Mouse (Mus musculus): ENCODE measurements around the gene Actr2. TPM values are rescaled to one million over a fixed set of nuclear protein-coding genes. Genes with fewer than 3 reads are reported as not detected.
"Not testable (repeated sequence)": the region's sequence is repeated elsewhere in the genome, so short reads cannot be mapped to it uniquely, and the experiment has no call there.

The Actr2 gene
- polyA plus RNA-seq (2012; rRNA removed), result 56.3 and 62.6 TPM in 2 replicates
- polyA plus RNA-seq (2014; fragmentation: Nextera tagmentation; extraction: Ambion mirVana), result 64.4 and 67.3 TPM in 2 replicates

DNA sequence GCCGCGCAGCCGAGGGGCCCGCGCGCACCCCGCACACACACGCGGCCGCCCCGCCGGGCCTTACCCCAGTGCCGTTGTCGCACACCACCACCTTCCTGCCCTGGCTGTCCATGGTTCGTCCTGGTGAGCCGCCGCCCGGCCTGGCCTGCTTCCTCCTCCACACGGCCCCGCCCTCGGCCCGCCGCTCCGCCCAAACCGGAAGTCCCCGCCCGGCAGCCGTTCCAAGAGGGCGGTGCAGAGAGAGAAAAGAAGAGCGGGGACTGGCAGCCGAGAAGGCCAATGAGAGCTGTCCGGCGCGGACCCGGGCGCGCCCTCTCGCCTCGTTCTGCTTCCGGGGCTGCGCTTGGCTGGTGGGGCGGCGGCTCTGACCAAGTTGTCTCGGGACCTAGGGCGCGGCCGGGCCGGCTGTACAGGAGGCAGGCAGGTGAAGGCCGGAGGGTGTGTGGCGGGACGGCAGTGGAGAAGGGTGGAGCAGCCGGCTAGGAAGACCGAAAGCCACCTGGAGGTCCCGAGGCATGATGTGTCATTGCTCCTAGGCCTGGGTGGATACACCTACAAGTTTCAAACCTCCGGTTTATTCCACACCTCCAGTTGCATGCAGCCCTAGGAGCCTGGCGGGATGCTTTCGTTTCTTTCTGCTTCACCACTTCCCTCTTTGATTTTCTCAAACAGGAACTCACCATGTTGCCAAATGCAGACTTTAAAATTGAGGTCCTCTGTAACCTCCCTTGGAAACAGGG is at the start of gene Actr2:
Actr2 (minus strand) TSS at position 173 of the 740 bp plus-strand sequence.
- Histone ChIP-seq H3K4me3 (replicated peaks; ENCODE audit: low read length) (peak within 1 kb of the TSS; percentile 85), H3K4me1 (ENCODE audit: control insufficient read depth, insufficient read depth, low read length) (peaks cover 7% of the 10 kb centered on the region), H3K9me3 (ENCODE audit: control insufficient read depth, low read length) (no peaks in the 10 kb centered on the region), H3K36me3 (ENCODE audit: control insufficient read depth, insufficient read depth, low read length) (peaks cover 4% of the 10 kb centered on the region; the same call in 1 of the 2 replicates), H3K27me3 (ENCODE audit: control insufficient read depth, insufficient read depth, low read length) (no peaks in the 10 kb centered on the region), H3K9ac (ENCODE audit: low read depth, low read length, severe bottlenecking) (peak within 1 kb of the TSS; percentile 85), H3K27ac (replicated peaks; ENCODE audit: low read depth, low read length) (peak within 1 kb of the TSS; percentile 89), H3K4me2 (replicated peaks; ENCODE audit: low read depth, low read length, severe bottlenecking) (peak within 1 kb of the TSS; percentile 78)
- TF ChIP-seq POLR2A (IDR thresholded peaks at IDR 0.05; ENCODE audit: borderline replicate concordance, extremely low read depth, insufficient read depth, insufficient read length), result 0 out of 2 replicates have a peak, but pooled peaks have one; percentile 23
- DNase-seq (ENCODE audit: low spot score) (peak; percentile 97), ATAC-seq (ENCODE audit: low FRiP score, low read depth) (peak; percentile 98)
- 1% methylated on average over 39 of the region's 57 CpGs for WGBS

DNA sequence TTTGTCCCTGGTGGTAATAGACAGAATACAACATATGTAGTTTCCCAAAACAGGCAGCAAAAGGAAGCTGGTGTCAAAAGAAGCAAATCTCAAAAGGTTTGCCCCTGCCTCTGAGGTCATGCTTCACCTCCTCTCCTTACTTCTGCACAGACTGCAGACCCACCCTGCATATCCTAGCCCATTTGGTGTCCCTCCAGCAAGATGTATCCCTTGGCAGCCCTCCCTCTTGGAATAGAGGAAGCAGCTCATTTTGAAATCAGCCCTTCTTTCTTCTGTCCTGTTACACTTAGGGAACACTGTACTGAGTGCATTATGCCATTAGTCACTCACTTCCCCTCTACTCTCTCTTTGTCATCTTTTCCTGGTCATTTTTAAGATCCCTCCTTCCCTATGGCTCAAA is 46.2 kb upstream of the Actr2 start:
- H3K4me1 ChIP-seq (ENCODE audit: control insufficient read depth, insufficient read depth, low read length), result no peaks in the 10 kb centered on the region
- no peaks in the 10 kb centered on the region for H3K36me3 ChIP-seq (ENCODE audit: control insufficient read depth, insufficient read depth, low read length)
- H3K4me2 ChIP-seq (replicated peaks; ENCODE audit: low read depth, low read length, severe bottlenecking), result no peak overlapping the region
- H3K27ac ChIP-seq (replicated peaks; ENCODE audit: low read depth, low read length), result no peak overlapping the region
- no peak overlapping the region for H3K9ac ChIP-seq (ENCODE audit: low read depth, low read length, severe bottlenecking)
- no peak for ATAC-seq (ENCODE audit: low FRiP score, low read depth)
- no peak for DNase-seq (ENCODE audit: low spot score)
- no peak for TF ChIP-seq POLR2A (IDR thresholded peaks at IDR 0.05; ENCODE audit: borderline replicate concordance, extremely low read depth, insufficient read depth, insufficient read length)
- H3K9me3 ChIP-seq (ENCODE audit: control insufficient read depth, low read length), result no peaks in the 10 kb centered on the region
- no peaks in the 10 kb centered on the region for H3K27me3 ChIP-seq (ENCODE audit: control insufficient read depth, insufficient read depth, low read length)
- H3K4me3 ChIP-seq (replicated peaks; ENCODE audit: low read length), result no peak overlapping the region

DNA sequence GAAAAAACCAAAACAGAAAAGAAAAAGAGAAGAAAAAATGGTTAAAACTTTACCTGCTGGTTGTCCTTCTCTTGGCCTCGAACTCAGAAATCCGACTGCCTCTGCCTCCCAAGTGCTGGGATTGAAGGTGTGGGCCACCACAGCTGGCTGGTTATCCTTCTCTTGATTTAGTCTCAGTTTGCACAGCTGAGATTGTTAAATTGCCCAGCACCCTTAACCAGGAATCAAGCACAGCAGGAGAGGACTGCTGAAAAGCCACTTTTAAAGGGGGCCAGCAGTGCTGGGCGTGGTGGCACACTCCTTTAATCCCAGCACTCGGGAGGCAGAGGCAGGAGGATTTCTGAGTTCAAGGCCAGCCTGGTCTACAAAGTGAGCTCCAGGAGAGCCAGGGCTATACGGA is 40.8 kb upstream of the Actr2 start:
- H3K4me1 ChIP-seq (ENCODE audit: control insufficient read depth, insufficient read depth, low read length); H3K9me3 ChIP-seq (ENCODE audit: control insufficient read depth, low read length); ATAC-seq (ENCODE audit: low FRiP score, low read depth); DNase-seq (ENCODE audit: low spot score); H3K9ac ChIP-seq (ENCODE audit: low read depth, low read length, severe bottlenecking); H3K4me3 ChIP-seq (replicated peaks; ENCODE audit: low read length); H3K27ac ChIP-seq (replicated peaks; ENCODE audit: low read depth, low read length); H3K36me3 ChIP-seq (ENCODE audit: control insufficient read depth, insufficient read depth, low read length); H3K4me2 ChIP-seq (replicated peaks; ENCODE audit: low read depth, low read length, severe bottlenecking); H3K27me3 ChIP-seq (ENCODE audit: control insufficient read depth, insufficient read depth, low read length): not testable (repeated sequence)
- WGBS, result 81% methylated on average over 5 of the region's 5 CpGs

DNA sequence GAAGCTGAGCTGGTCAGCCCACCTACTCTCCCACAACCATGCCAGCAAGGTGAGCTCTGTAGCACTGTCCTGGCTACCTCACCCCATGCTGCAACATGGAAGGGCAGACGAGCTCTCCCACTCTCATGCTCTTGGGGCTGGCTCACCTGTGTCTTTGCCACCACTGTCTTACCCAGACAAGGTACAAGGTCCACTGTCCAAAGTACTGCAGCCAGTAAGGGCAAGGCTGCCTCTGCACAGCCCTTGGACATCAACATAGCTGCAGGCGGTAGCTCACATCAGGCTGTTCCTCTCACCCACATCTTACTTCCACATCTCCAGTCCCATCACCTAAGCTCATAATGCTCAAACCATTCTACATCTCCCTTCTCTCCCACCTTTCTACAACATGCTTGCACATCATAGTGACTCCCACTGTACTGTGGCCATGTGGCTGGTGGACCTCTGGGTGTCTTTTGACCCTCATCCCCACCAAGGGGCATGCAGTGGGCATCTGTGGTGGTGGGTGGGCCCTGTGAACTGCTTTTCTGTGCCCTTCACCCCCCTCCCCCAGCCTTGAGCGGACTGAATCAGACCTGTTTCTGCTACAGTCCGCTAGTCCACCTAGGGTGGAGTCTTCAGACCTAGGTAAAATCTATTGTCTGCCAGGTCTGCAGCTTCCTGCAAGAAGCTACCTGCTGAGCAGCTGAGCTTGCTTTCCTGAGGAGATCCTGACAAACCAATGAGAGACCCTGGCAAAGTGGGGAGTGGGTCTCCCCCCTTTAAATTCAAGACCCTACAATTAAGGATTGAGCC is 39.6 kb upstream of the Actr2 start:
- H3K4me1 ChIP-seq (ENCODE audit: control insufficient read depth, insufficient read depth, low read length), result no peaks in the 10 kb centered on the region
- 90% methylated on average over 4 of the region's 4 CpGs for WGBS
- no peak for TF ChIP-seq POLR2A (IDR thresholded peaks at IDR 0.05; ENCODE audit: borderline replicate concordance, extremely low read depth, insufficient read depth, insufficient read length)
- no peak for DNase-seq (ENCODE audit: low spot score)
- H3K27me3 ChIP-seq (ENCODE audit: control insufficient read depth, insufficient read depth, low read length), result no peaks in the 10 kb centered on the region
- ATAC-seq (ENCODE audit: low FRiP score, low read depth), result no peak
- H3K27ac ChIP-seq (replicated peaks; ENCODE audit: low read depth, low read length), result no peak overlapping the region
- no peak overlapping the region for H3K9ac ChIP-seq (ENCODE audit: low read depth, low read length, severe bottlenecking)
- H3K36me3 ChIP-seq (ENCODE audit: control insufficient read depth, insufficient read depth, low read length), result no peaks in the 10 kb centered on the region
- no peak overlapping the region for H3K4me2 ChIP-seq (replicated peaks; ENCODE audit: low read depth, low read length, severe bottlenecking)
- H3K4me3 ChIP-seq (replicated peaks; ENCODE audit: low read length), result no peak overlapping the region
- H3K9me3 ChIP-seq (ENCODE audit: control insufficient read depth, low read length), result 0 out of 2 replicates have a peak, but pooled peaks cover 6% of the 10 kb centered on the region

DNA sequence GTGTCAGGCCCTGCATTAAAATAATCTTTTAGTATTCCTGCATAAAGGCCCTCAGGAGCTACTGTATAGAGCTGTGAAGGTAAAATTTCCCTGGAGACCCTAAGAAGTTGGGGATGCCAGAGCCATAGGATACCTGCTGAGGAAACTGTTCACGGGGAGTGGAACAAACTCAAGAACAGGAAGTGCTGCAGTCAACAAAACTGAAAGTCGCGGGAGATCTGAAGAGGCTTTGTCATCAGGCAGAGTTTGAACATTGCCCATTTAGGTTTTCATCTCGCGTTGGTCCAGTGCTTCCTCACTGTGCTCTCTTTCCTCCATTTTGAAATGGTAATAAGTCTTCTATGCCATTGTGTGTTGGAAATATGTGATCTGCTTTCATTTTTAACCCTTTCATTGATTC is 38.6 kb upstream of the Actr2 start:
- TF ChIP-seq POLR2A (IDR thresholded peaks at IDR 0.05; ENCODE audit: borderline replicate concordance, extremely low read depth, insufficient read depth, insufficient read length), result no peak
- ATAC-seq (ENCODE audit: low FRiP score, low read depth), result no peak
- Histone ChIP-seq H3K27ac (replicated peaks; ENCODE audit: low read depth, low read length) (no peak overlapping the region), H3K4me1 (ENCODE audit: control insufficient read depth, insufficient read depth, low read length) (no peaks in the 10 kb centered on the region), H3K9ac (ENCODE audit: low read depth, low read length, severe bottlenecking) (no peak overlapping the region), H3K4me3 (replicated peaks; ENCODE audit: low read length) (no peak overlapping the region), H3K27me3 (ENCODE audit: control insufficient read depth, insufficient read depth, low read length) (no peaks in the 10 kb centered on the region), H3K4me2 (replicated peaks; ENCODE audit: low read depth, low read length, severe bottlenecking) (no peak overlapping the region), H3K9me3 (ENCODE audit: control insufficient read depth, low read length) (0 out of 2 replicates have a peak, but pooled peaks cover 6% of the 10 kb centered on the region), H3K36me3 (ENCODE audit: control insufficient read depth, insufficient read depth, low read length) (no peaks in the 10 kb centered on the region)
- DNase-seq (ENCODE audit: low spot score), result no peak
- 89% methylated on average over 5 of the region's 5 CpGs for WGBS

Measured in limb, embryonic 14.5 days (tissue).